Mouse (Mus musculus) heart, adult 2 months (tissue): ENCODE results near the gene Slc22a3.

ENCODE experiments used
- CTCF ChIP-seq: fragments of 200-600 bp; IDR thresholded peaks from 2 replicates; pipeline ENCODE4 v1.8.1; 2022; ENCODE audit warnings: antibody characterized with exemption, mild to moderate bottlenecking, moderate library complexity
- EP300 ChIP-seq: fragments of 200-500 bp; IDR thresholded peaks from 2 replicates; pipeline ENCODE4 v1.6.1; 2011; ENCODE audit warnings: low read depth, low read length, control low read depth; ENCODE audit not compliant: insufficient read depth
- POLR2A ChIP-seq: fragments of 200-500 bp; IDR thresholded peaks from 2 replicates; pipeline ENCODE4 v1.6.1; 2011; ENCODE audit warnings: mild to moderate bottlenecking, low read depth, low read length, control low read depth; ENCODE audit not compliant: insufficient read depth

DNA sequence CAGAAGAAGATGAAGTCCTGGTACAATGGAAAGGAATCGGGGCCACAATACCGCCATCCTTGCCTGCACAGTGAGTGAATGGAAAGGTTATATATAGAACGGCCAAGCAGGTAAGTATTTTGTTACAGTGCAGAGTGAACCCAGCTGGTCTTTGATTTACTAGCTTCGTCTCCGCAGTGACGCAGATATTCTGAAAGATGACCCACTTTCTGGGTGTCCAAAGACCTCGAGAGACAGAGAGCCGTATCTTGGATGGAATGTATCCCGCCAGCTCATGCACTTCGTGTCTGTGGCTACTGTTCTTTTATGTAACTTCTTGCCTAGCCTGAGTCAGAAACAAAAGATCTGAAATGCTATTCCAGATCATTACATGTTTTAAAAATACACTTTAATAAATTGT lies 69.7 kb downstream of the Slc22a3 start:
- TF ChIP-seq CTCF (no peak), POLR2A (no peak), EP300 (no peak)
